Mouse (Mus musculus): ENCODE measurements around the gene Hapln4. TPM values are rescaled to one million over a fixed set of nuclear protein-coding genes. Genes with fewer than 3 reads are reported as not detected.

Hapln4 gene
- polyA plus RNA-seq, 1 experiment from 2014 or later = 0.05 TPM

- peak; percentile 41; the same call in 1 of the 2 replicates for ATAC-seq (ENCODE audit: insufficient number of reproducible peaks, low FRiP score, low TSS enrichment, low read depth)
- Histone ChIP-seq H3K36me3 (ENCODE audit: control insufficient read depth, insufficient read depth, low read length) (no peaks in the 10 kb centered on the region), H3K9me3 (ENCODE audit: control insufficient read depth, low read length) (no peaks in the 10 kb centered on the region), H3K4me3 (ENCODE audit: low read depth, low read length) (peak overlapping the region; percentile 31), H3K9ac (ENCODE audit: low read length) (peak overlapping the region; percentile 35; the same call in 1 of the 2 replicates), H3K27ac (replicated peaks; ENCODE audit: low read depth, low read length) (no peak overlapping the region), H3K27me3 (ENCODE audit: control insufficient read depth, insufficient read depth, low read length) (peaks cover 73% of the 10 kb centered on the region), H3K4me2 (ENCODE audit: low read depth, severe bottlenecking) (peak overlapping the region; percentile 78), H3K4me1 (ENCODE audit: control insufficient read depth, insufficient read depth, low read length) (peaks cover 15% of the 10 kb centered on the region)
- DNase-seq (ENCODE audit: low spot score) = peak; percentile 80
- 5% methylated on average over 56 of the region's 56 CpGs for WGBS
Observed at GRCm38 (mm10) chr8:70087836-70088650, 4.8 kb downstream of the Hapln4 start.

- no peaks in the 10 kb centered on the region for H3K36me3 ChIP-seq (ENCODE audit: control insufficient read depth, insufficient read depth, low read length)
- 67% methylated on average over 9 of the region's 9 CpGs for WGBS
Observed at GRCm38 (mm10) chr8:70089296-70089960, 6.2 kb downstream of the Hapln4 start.

GRCm38 (mm10) chr8:70092786-70093185 lies 9.5 kb downstream of the Hapln4 start:
- peaks cover 4% of the 10 kb centered on the region; the same call in 1 of the 2 replicates for H3K4me1 ChIP-seq (ENCODE audit: control insufficient read depth, insufficient read depth, low read length)
- DNase-seq (ENCODE audit: low spot score) (no peak), ATAC-seq (ENCODE audit: insufficient number of reproducible peaks, low FRiP score, low TSS enrichment, low read depth) (no peak)
- no peaks in the 10 kb centered on the region for H3K36me3 ChIP-seq (ENCODE audit: control insufficient read depth, insufficient read depth, low read length)
- peaks cover 27% of the 10 kb centered on the region for H3K27me3 ChIP-seq (ENCODE audit: control insufficient read depth, insufficient read depth, low read length)
- 49% methylated on average over 8 of the region's 8 CpGs for WGBS
- no peak overlapping the region for H3K4me2 ChIP-seq (ENCODE audit: low read depth, severe bottlenecking)
- H3K4me3 ChIP-seq (ENCODE audit: low read depth, low read length) = no peak overlapping the region
- no peak overlapping the region for H3K9ac ChIP-seq (ENCODE audit: low read length)
- no peaks in the 10 kb centered on the region for H3K9me3 ChIP-seq (ENCODE audit: control insufficient read depth, low read length)
- H3K27ac ChIP-seq (replicated peaks; ENCODE audit: low read depth, low read length) = no peak overlapping the region

More at GRCm38 (mm10) chr8:70089296-70089960, 6.2 kb downstream of the Hapln4 start:
- Histone ChIP-seq H3K27ac (replicated peaks; ENCODE audit: low read depth, low read length) (no peak overlapping the region), H3K4me2 (ENCODE audit: low read depth, severe bottlenecking) (no peak overlapping the region), H3K27me3 (ENCODE audit: control insufficient read depth, insufficient read depth, low read length) (peaks cover 60% of the 10 kb centered on the region), H3K4me1 (ENCODE audit: control insufficient read depth, insufficient read depth, low read length) (peaks cover 6% of the 10 kb centered on the region), H3K9ac (ENCODE audit: low read length) (no peak overlapping the region), H3K4me3 (ENCODE audit: low read depth, low read length) (no peak overlapping the region), H3K9me3 (ENCODE audit: control insufficient read depth, low read length) (no peaks in the 10 kb centered on the region)
- DNase-seq (ENCODE audit: low spot score) (no peak), ATAC-seq (ENCODE audit: insufficient number of reproducible peaks, low FRiP score, low TSS enrichment, low read depth) (no peak)

- Histone ChIP-seq H3K9ac (ENCODE audit: low read length) (no peak overlapping the region), H3K4me2 (ENCODE audit: low read depth, severe bottlenecking) (no peak overlapping the region), H3K36me3 (ENCODE audit: control insufficient read depth, insufficient read depth, low read length) (no peaks in the 10 kb centered on the region), H3K4me3 (ENCODE audit: low read depth, low read length) (no peak overlapping the region), H3K27me3 (ENCODE audit: control insufficient read depth, insufficient read depth, low read length) (no peaks in the 10 kb centered on the region), H3K9me3 (ENCODE audit: control insufficient read depth, low read length) (no peaks in the 10 kb centered on the region), H3K27ac (replicated peaks; ENCODE audit: low read depth, low read length) (no peak overlapping the region), H3K4me1 (ENCODE audit: control insufficient read depth, insufficient read depth, low read length) (no peaks in the 10 kb centered on the region)
- ATAC-seq (ENCODE audit: insufficient number of reproducible peaks, low FRiP score, low TSS enrichment, low read depth) (no peak), DNase-seq (ENCODE audit: low spot score) (no peak)
- WGBS = 70% methylated on average over 8 of the region's 8 CpGs
Observed at GRCm38 (mm10) chr8:70099276-70099675, 16.0 kb downstream of the Hapln4 start.

- ATAC-seq (ENCODE audit: insufficient number of reproducible peaks, low FRiP score, low TSS enrichment, low read depth) = no peak
- no peak overlapping the region for H3K4me3 ChIP-seq (ENCODE audit: low read depth, low read length)
- no peaks in the 10 kb centered on the region for H3K4me1 ChIP-seq (ENCODE audit: control insufficient read depth, insufficient read depth, low read length)
- no peaks in the 10 kb centered on the region for H3K9me3 ChIP-seq (ENCODE audit: control insufficient read depth, low read length)
- no peak overlapping the region for H3K27ac ChIP-seq (replicated peaks; ENCODE audit: low read depth, low read length)
- 81% methylated on average over 8 of the region's 8 CpGs for WGBS
- no peak overlapping the region for H3K4me2 ChIP-seq (ENCODE audit: low read depth, severe bottlenecking)
- H3K27me3 ChIP-seq (ENCODE audit: control insufficient read depth, insufficient read depth, low read length) = no peaks in the 10 kb centered on the region
- no peak overlapping the region for H3K9ac ChIP-seq (ENCODE audit: low read length)
- DNase-seq (ENCODE audit: low spot score) = no peak
- H3K36me3 ChIP-seq (ENCODE audit: control insufficient read depth, insufficient read depth, low read length) = no peaks in the 10 kb centered on the region
Observed at GRCm38 (mm10) chr8:70100241-70100640, 17.0 kb downstream of the Hapln4 start.

GRCm38 (mm10) chr8:70104506-70104905 lies 21.2 kb downstream of the Hapln4 start:
- H3K9me3 ChIP-seq (ENCODE audit: control insufficient read depth, low read length) = no peaks in the 10 kb centered on the region
- H3K4me1 ChIP-seq (ENCODE audit: control insufficient read depth, insufficient read depth, low read length) = no peaks in the 10 kb centered on the region
- DNase-seq (ENCODE audit: low spot score) (no peak), ATAC-seq (ENCODE audit: insufficient number of reproducible peaks, low FRiP score, low TSS enrichment, low read depth) (no peak)
- no peak overlapping the region for H3K27ac ChIP-seq (replicated peaks; ENCODE audit: low read depth, low read length)
- H3K27me3 ChIP-seq (ENCODE audit: control insufficient read depth, insufficient read depth, low read length) = peaks cover 3% of the 10 kb centered on the region; the same call in 1 of the 2 replicates
- no peaks in the 10 kb centered on the region for H3K36me3 ChIP-seq (ENCODE audit: control insufficient read depth, insufficient read depth, low read length)
- no peak overlapping the region for H3K4me3 ChIP-seq (ENCODE audit: low read depth, low read length)
- WGBS = 21% methylated on average over 6 of the region's 6 CpGs
- no peak overlapping the region for H3K9ac ChIP-seq (ENCODE audit: low read length)
- H3K4me2 ChIP-seq (ENCODE audit: low read depth, severe bottlenecking) = no peak overlapping the region

GRCm38 (mm10) chr8:70104922-70105321 lies 21.7 kb downstream of the Hapln4 start:
- DNase-seq (ENCODE audit: low spot score) = no peak
- no peak overlapping the region for H3K9ac ChIP-seq (ENCODE audit: low read length)
- no peak overlapping the region for H3K4me3 ChIP-seq (ENCODE audit: low read depth, low read length)
- no peak overlapping the region for H3K4me2 ChIP-seq (ENCODE audit: low read depth, severe bottlenecking)
- WGBS = 79% methylated on average over 7 of the region's 7 CpGs
- no peaks in the 10 kb centered on the region for H3K36me3 ChIP-seq (ENCODE audit: control insufficient read depth, insufficient read depth, low read length)
- H3K27me3 ChIP-seq (ENCODE audit: control insufficient read depth, insufficient read depth, low read length) = peaks cover 3% of the 10 kb centered on the region
- ATAC-seq (ENCODE audit: insufficient number of reproducible peaks, low FRiP score, low TSS enrichment, low read depth) = no peak
- no peaks in the 10 kb centered on the region for H3K4me1 ChIP-seq (ENCODE audit: control insufficient read depth, insufficient read depth, low read length)
- no peak overlapping the region for H3K27ac ChIP-seq (replicated peaks; ENCODE audit: low read depth, low read length)
- no peaks in the 10 kb centered on the region for H3K9me3 ChIP-seq (ENCODE audit: control insufficient read depth, low read length)

- ATAC-seq (ENCODE audit: insufficient number of reproducible peaks, low FRiP score, low TSS enrichment, low read depth) = no peak
- H3K9me3 ChIP-seq (ENCODE audit: control insufficient read depth, low read length) = no peaks in the 10 kb centered on the region; the same call in 1 of the 2 replicates
- H3K27me3 ChIP-seq (ENCODE audit: control insufficient read depth, insufficient read depth, low read length) = peaks cover 55% of the 10 kb centered on the region
- H3K36me3 ChIP-seq (ENCODE audit: control insufficient read depth, insufficient read depth, low read length) = no peaks in the 10 kb centered on the region
- WGBS = 96% methylated on average over 2 of the region's 2 CpGs
- H3K4me2 ChIP-seq (ENCODE audit: low read depth, severe bottlenecking) = no peak overlapping the region
- H3K4me3 ChIP-seq (ENCODE audit: low read depth, low read length) = no peak overlapping the region
- no peak for DNase-seq (ENCODE audit: low spot score)
- H3K27ac ChIP-seq (replicated peaks; ENCODE audit: low read depth, low read length) = no peak overlapping the region
- no peaks in the 10 kb centered on the region for H3K4me1 ChIP-seq (ENCODE audit: control insufficient read depth, insufficient read depth, low read length)
- no peak overlapping the region for H3K9ac ChIP-seq (ENCODE audit: low read length)
Observed at GRCm38 (mm10) chr8:70110451-70110850, 27.2 kb downstream of the Hapln4 start.

All from limb, embryonic 11.5 days (tissue).